Comparison of ENCODE assay signal across 13 mouse cellular contexts in the genomic region with DNA sequence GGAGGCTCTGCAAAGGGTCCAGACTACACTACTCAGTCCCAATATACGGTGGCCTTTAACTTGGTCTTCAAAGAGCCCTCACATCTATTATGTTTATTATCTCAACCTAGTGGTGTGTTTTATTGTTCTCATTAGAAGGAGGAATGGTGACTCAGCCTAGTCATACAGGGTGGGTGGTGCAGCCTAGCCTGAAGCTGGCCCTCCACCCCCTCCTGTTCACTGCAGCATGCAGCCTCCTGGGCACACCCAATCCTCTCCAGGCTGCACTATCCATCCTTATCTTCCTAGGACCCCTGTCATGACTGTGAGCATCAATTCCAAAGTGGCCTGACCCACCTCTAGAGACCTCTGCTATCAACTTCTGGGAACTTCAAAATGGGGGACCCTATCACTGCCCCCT. TPM values are rescaled to one million over a fixed set of nuclear protein-coding genes. Genes with fewer than 3 reads are reported as not detected.
DNase-seq lines count a peak whose midpoint lies in the region; ATAC-seq lines count a peak whose summit lies in the region.
"Had no signal": no experiment of that assay in that cellular context is flagged by ENCODE, and none has a peak within 500 bp of the region (broad histone marks: within the 10 kb centered on the region; RNA-seq: fewer than 3 reads in every experiment).

No protein-coding gene starts in this region.

- peaks cover 39% of the 10 kb centered on the region for H3K4me1 ChIP-seq in hindbrain, embryonic 12.5 days
- H3K4me1 ChIP-seq in hindbrain, embryonic 13.5 days (replicated peaks): peaks cover 47% of the 10 kb centered on the region
- peaks cover 53% of the 10 kb centered on the region for H3K4me1 ChIP-seq in lung, embryonic 16.5 days (replicated peaks; ENCODE audit: control insufficient read depth, insufficient read depth, low read length)
- peaks cover 79% of the 10 kb centered on the region for H3K4me1 ChIP-seq in intestine, embryonic 14.5 days (replicated peaks; ENCODE audit: control insufficient read depth, insufficient read depth, low read length)
- H3K4me1 ChIP-seq in neural tube, embryonic 15.5 days: peaks cover 23% of the 10 kb centered on the region

- H3K27me3 ChIP-seq in hindbrain, embryonic 12.5 days: no peaks in the 10 kb centered on the region
- no peaks in the 10 kb centered on the region for H3K27me3 ChIP-seq in hindbrain, embryonic 13.5 days
- no peaks in the 10 kb centered on the region for H3K27me3 ChIP-seq in lung, embryonic 16.5 days (ENCODE audit: control insufficient read depth, insufficient read depth, low read depth, low read length)
- no peaks in the 10 kb centered on the region for H3K27me3 ChIP-seq in intestine, embryonic 14.5 days (replicated peaks; ENCODE audit: control insufficient read depth, insufficient read depth, low read length)
- no peaks in the 10 kb centered on the region for H3K27me3 ChIP-seq in neural tube, embryonic 15.5 days (replicated peaks)

- no peak for DNase-seq in lung, postnatal 36 days
- DNase-seq in intestine, embryonic 14.5 days (ENCODE audit: low spot score): no peak
- no peak for DNase-seq in spleen, adult 18-20 months
- no peak for DNase-seq in layer of hippocampus, adult 9-10 months (ENCODE audit: low spot score)
- DNase-seq: cerebellum, adult 11-12 months; left cerebral cortex, postnatal 4 days had no signal

- peak; percentile 18; the same call in 1 of the 2 replicates for ATAC-seq in hindbrain, embryonic 12.5 days (ENCODE audit: low FRiP score)
- ATAC-seq in hindbrain, embryonic 13.5 days (ENCODE audit: low FRiP score): no peak
- no peak for ATAC-seq in lung, embryonic 16.5 days (ENCODE audit: low read depth)
- ATAC-seq in intestine, embryonic 14.5 days (replicated peaks; ENCODE audit: low FRiP score, low TSS enrichment, low read depth): peak; percentile 52
- ATAC-seq in neural tube, embryonic 15.5 days (ENCODE audit: low FRiP score): 0 out of 2 replicates have a peak, but pooled peaks have one; percentile 18
- ATAC-seq: CD4-positive, CD25-positive, alpha-beta regulatory T cell, adult 4 months; inflammation-experienced regulatory T-cells, adult 6 months had no signal

- H3K4me3 ChIP-seq in hindbrain, embryonic 12.5 days: no peak overlapping the region
- no peak overlapping the region for H3K4me3 ChIP-seq in hindbrain, embryonic 13.5 days
- H3K4me3 ChIP-seq in lung, embryonic 16.5 days (ENCODE audit: low read length): no peak overlapping the region
- no peak overlapping the region for H3K4me3 ChIP-seq in intestine, embryonic 14.5 days (ENCODE audit: low read depth, low read length)
- no peak overlapping the region for H3K4me3 ChIP-seq in neural tube, embryonic 15.5 days (replicated peaks)
- H3K4me3 ChIP-seq: myocyte had no signal

- no peak overlapping the region for H3K27ac ChIP-seq in hindbrain, embryonic 12.5 days
- H3K27ac ChIP-seq in hindbrain, embryonic 13.5 days: no peak overlapping the region
- peak overlapping the region; percentile 64; the same call in 1 of the 2 replicates for H3K27ac ChIP-seq in lung, embryonic 16.5 days (ENCODE audit: low read length)
- peak overlapping the region; percentile 89 for H3K27ac ChIP-seq in intestine, embryonic 14.5 days (ENCODE audit: low read depth)
- no peak overlapping the region for H3K27ac ChIP-seq in neural tube, embryonic 15.5 days (replicated peaks)

- H3K9ac ChIP-seq in hindbrain, embryonic 12.5 days: no peak overlapping the region
- H3K9ac ChIP-seq in hindbrain, embryonic 13.5 days: no peak overlapping the region
- no peak overlapping the region for H3K9ac ChIP-seq in lung, embryonic 16.5 days (ENCODE audit: low read length)
- H3K9ac ChIP-seq in intestine, embryonic 14.5 days (ENCODE audit: low read length): no peak overlapping the region
- H3K9ac ChIP-seq in neural tube, embryonic 15.5 days (replicated peaks): no peak overlapping the region

- 71% methylated on average over 1 of the region's 1 CpGs for WGBS in hindbrain, embryonic 12.5 days
- WGBS in hindbrain, embryonic 13.5 days: 76% methylated on average over 1 of the region's 1 CpGs
- WGBS in lung, embryonic 16.5 days: 65% methylated on average over 1 of the region's 1 CpGs
- 9% methylated on average over 1 of the region's 1 CpGs for WGBS in intestine, embryonic 14.5 days
- WGBS in neural tube, embryonic 15.5 days: 36% methylated on average over 1 of the region's 1 CpGs

- H3K4me2 ChIP-seq in hindbrain, embryonic 12.5 days (replicated peaks): no peak overlapping the region
- H3K4me2 ChIP-seq in hindbrain, embryonic 13.5 days: no peak overlapping the region
- H3K4me2 ChIP-seq in lung, embryonic 16.5 days (ENCODE audit: low read depth, low read length): no peak overlapping the region
- H3K4me2 ChIP-seq in intestine, embryonic 14.5 days (ENCODE audit: low read length): no peak overlapping the region
- no peak overlapping the region for H3K4me2 ChIP-seq in neural tube, embryonic 15.5 days

- H3K36me3 ChIP-seq in hindbrain, embryonic 12.5 days: no peaks in the 10 kb centered on the region
- H3K36me3 ChIP-seq in hindbrain, embryonic 13.5 days: no peaks in the 10 kb centered on the region
- no peaks in the 10 kb centered on the region for H3K36me3 ChIP-seq in lung, embryonic 16.5 days (ENCODE audit: control insufficient read depth, insufficient read depth, low read length)
- H3K36me3 ChIP-seq in intestine, embryonic 14.5 days (ENCODE audit: control insufficient read depth, insufficient read depth, low read length): no peaks in the 10 kb centered on the region
- no peaks in the 10 kb centered on the region for H3K36me3 ChIP-seq in neural tube, embryonic 15.5 days

- H3K9me3 ChIP-seq in hindbrain, embryonic 12.5 days (replicated peaks): no peaks in the 10 kb centered on the region
- H3K9me3 ChIP-seq in hindbrain, embryonic 13.5 days: no peaks in the 10 kb centered on the region
- no peaks in the 10 kb centered on the region for H3K9me3 ChIP-seq in lung, embryonic 16.5 days (ENCODE audit: control insufficient read depth, low read length)
- H3K9me3 ChIP-seq in intestine, embryonic 14.5 days (ENCODE audit: control insufficient read depth, low read length): no peaks in the 10 kb centered on the region
- no peaks in the 10 kb centered on the region for H3K9me3 ChIP-seq in neural tube, embryonic 15.5 days (replicated peaks)

RNA-seq across cellular contexts. Expression of a gene that starts 16.8 kb away (rescaled TPM):
- 20.6 and 22.4 TPM in 2 replicates for polyA plus RNA-seq in hindbrain, embryonic 12.5 days (2016; fragmentation: Nextera tagmentation; extraction: Ambion mirVana)
- polyA plus RNA-seq in hindbrain, embryonic 13.5 days (2015; fragmentation: Nextera tagmentation; extraction: Ambion mirVana): 17.9 and 19.1 TPM in 2 replicates
- polyA plus RNA-seq in lung, embryonic 16.5 days (2015; fragmentation: Nextera tagmentation; extraction: Ambion mirVana): 11.4 and 11.6 TPM in 2 replicates
- polyA plus RNA-seq in intestine, embryonic 14.5 days (2014; fragmentation: Nextera tagmentation; extraction: Ambion mirVana): 13.7 and 14.7 TPM in 2 replicates
- 25.4 and 25.5 TPM in 2 replicates for polyA plus RNA-seq in neural tube, embryonic 15.5 days (2015; fragmentation: Nextera tagmentation; extraction: Ambion mirVana)
- polyA plus RNA-seq: CD4-positive, CD25-positive, alpha-beta regulatory T cell, adult 4 months; inflammation-experienced regulatory T-cells, adult 6 months; myocyte had no signal

Comparison
In these comparisons a context has a peak if more than half of its experiments do, and no peak if none do; other contexts are left out.
1. ATAC-seq: peak in hindbrain, embryonic 12.5 days (single experiment), intestine, embryonic 14.5 days (single experiment) and neural tube, embryonic 15.5 days (single experiment); none in hindbrain, embryonic 13.5 days (single experiment) and lung, embryonic 16.5 days (single experiment).
2. H3K27ac ChIP-seq: peak in lung, embryonic 16.5 days (single experiment) and intestine, embryonic 14.5 days (single experiment); none in hindbrain, embryonic 12.5 days (single experiment), hindbrain, embryonic 13.5 days (single experiment) and neural tube, embryonic 15.5 days (single experiment).